Mouse (Mus musculus): Measurements from ENCODE around the gene Csf2rb2. TPM values are rescaled to one million over a fixed set of nuclear protein-coding genes. Genes with fewer than 3 reads are reported as not detected.
"Not testable (repeated sequence)": the region's sequence is repeated elsewhere in the genome, so short reads cannot be mapped to it uniquely, and the experiment has no call there.

Csf2rb2 gene
- total and polyA plus RNA-seq, 2 experiments from 2014 or later = 0.19 to 0.50 TPM

DNA sequence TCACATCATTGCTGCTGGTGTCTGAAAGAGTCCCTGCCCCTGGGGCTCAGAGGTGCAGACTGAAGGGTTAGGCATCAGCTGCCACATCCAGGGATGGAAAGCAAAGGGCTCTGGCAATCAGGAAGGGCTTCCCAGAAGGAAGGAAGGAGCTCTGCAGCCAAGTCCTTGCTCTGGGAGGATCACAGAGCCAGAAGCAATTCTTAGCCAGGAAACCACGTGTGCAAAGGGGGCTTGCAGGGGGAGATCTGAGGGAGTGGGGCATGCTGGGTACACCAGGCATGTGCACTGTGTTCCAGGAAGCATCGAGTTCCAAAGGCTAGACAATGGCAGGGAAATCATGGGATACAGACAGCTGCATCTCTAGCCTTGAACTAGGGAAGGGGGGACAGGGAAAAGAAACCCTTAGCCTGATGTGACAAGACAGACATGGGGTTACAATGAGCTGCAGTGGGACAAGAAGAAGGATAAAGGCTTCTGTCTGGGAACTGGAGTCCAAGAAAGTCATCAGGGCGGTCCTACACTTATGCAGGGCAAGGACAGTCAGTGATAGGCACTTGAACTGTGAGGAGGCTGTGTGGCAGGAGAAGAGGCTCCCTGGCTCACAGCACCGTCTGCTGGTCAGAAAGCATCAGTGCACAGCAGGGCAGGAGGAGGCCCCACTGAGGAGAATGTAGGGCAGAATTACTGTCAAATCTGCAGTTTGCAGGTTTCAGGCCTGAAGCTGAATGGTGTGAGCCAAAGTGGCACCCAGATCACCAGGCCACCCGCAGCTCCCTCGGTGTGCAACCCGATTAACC lies 34.3 kb upstream of the Csf2rb2 start:
- H3K4me1 ChIP-seq (ENCODE audit: control insufficient read depth, insufficient read depth); H3K9ac ChIP-seq (replicated peaks; ENCODE audit: low read depth, low read length); H3K36me3 ChIP-seq (replicated peaks; ENCODE audit: control insufficient read depth, insufficient read depth, low read length); H3K27me3 ChIP-seq (ENCODE audit: control insufficient read depth, insufficient read depth, low read length); H3K9me3 ChIP-seq (replicated peaks; ENCODE audit: control insufficient read depth, low read length); H3K4me3 ChIP-seq (ENCODE audit: low read depth, low read length); H3K4me2 ChIP-seq (ENCODE audit: low read depth, low read length): not testable (repeated sequence)
- peak; percentile 36 for DNase-seq (ENCODE audit: low spot score)
- TF ChIP-seq EP300 (IDR thresholded peaks at IDR 0.05; ENCODE audit: low read depth) = 0 out of 2 replicates have a peak, but pooled peaks have one; percentile 41
- peak; percentile 95 for TF ChIP-seq CTCF (IDR thresholded peaks at IDR 0.05; ENCODE audit: low read depth)
- H3K27ac ChIP-seq (ENCODE audit: low read depth) = peak overlapping the region; percentile 64
- 24% methylated on average over 7 of the region's 7 CpGs for WGBS
- ATAC-seq (ENCODE audit: insufficient read depth, low read depth) = peak; percentile 78

DNA sequence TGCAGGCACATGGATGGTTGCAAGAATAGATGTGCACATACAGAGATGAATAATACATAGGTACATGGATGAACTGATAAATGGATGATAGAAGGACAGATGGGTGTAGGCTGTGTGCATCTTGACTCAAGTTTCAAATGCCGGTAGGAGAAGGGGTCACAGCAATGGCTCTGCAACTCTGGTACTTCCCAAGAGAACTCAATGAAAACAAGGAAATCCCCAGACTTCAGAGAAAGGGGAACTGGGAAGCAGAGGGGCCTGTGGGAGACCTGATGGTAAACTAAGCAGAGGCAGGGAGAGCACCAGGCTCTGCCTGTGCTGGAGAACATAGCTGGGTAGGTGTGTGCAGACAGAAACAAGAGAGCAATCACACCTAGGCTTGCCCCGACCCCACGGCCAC lies 28.9 kb upstream of the Csf2rb2 start:
- Histone ChIP-seq H3K4me2 (ENCODE audit: low read depth, low read length) (no peak overlapping the region), H3K27ac (ENCODE audit: low read depth) (no peak overlapping the region), H3K9me3 (replicated peaks; ENCODE audit: control insufficient read depth, low read length) (no peaks in the 10 kb centered on the region), H3K4me3 (ENCODE audit: low read depth, low read length) (no peak overlapping the region), H3K4me1 (ENCODE audit: control insufficient read depth, insufficient read depth) (no peaks in the 10 kb centered on the region), H3K9ac (replicated peaks; ENCODE audit: low read depth, low read length) (no peak overlapping the region), H3K36me3 (replicated peaks; ENCODE audit: control insufficient read depth, insufficient read depth, low read length) (no peaks in the 10 kb centered on the region), H3K27me3 (ENCODE audit: control insufficient read depth, insufficient read depth, low read length) (no peaks in the 10 kb centered on the region)
- ATAC-seq (ENCODE audit: insufficient read depth, low read depth) = no peak
- TF ChIP-seq EP300 (IDR thresholded peaks at IDR 0.05; ENCODE audit: low read depth) (no peak), CTCF (IDR thresholded peaks at IDR 0.05; ENCODE audit: low read depth) (no peak)
- WGBS = 74% methylated on average over 3 of the region's 3 CpGs
- no peak for DNase-seq (ENCODE audit: low spot score)

DNA sequence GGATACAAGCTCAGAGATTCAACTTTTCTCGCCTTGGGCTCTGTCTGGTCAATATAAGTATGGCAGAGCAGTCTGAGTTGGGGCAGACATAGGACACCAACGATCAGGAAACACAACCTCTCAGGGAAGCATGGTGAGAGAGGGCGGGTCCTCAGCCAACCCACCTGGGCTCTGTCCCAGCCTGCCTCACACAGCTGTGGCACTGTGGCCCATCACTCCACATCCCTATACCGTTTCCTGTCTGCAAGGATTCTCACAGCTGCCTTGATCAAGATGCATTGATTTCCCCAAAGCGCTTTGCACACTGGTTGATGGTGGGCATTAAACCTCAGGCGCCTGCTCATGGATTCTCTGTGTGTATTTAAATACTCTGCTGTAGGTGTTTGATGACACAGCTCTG lies 27.5 kb upstream of the Csf2rb2 start:
- no peaks in the 10 kb centered on the region for H3K27me3 ChIP-seq (ENCODE audit: control insufficient read depth, insufficient read depth, low read length)
- no peak overlapping the region for H3K4me2 ChIP-seq (ENCODE audit: low read depth, low read length)
- H3K4me3 ChIP-seq (ENCODE audit: low read depth, low read length) = no peak overlapping the region
- no peak for ATAC-seq (ENCODE audit: insufficient read depth, low read depth)
- H3K9ac ChIP-seq (replicated peaks; ENCODE audit: low read depth, low read length) = no peak overlapping the region
- TF ChIP-seq CTCF (IDR thresholded peaks at IDR 0.05; ENCODE audit: low read depth) (no peak), EP300 (IDR thresholded peaks at IDR 0.05; ENCODE audit: low read depth) (no peak)
- H3K4me1 ChIP-seq (ENCODE audit: control insufficient read depth, insufficient read depth) = no peaks in the 10 kb centered on the region
- H3K27ac ChIP-seq (ENCODE audit: low read depth) = no peak overlapping the region
- no peaks in the 10 kb centered on the region for H3K9me3 ChIP-seq (replicated peaks; ENCODE audit: control insufficient read depth, low read length)
- 63% methylated on average over 6 of the region's 6 CpGs for WGBS
- no peak for DNase-seq (ENCODE audit: low spot score)
- no peaks in the 10 kb centered on the region for H3K36me3 ChIP-seq (replicated peaks; ENCODE audit: control insufficient read depth, insufficient read depth, low read length)

DNA sequence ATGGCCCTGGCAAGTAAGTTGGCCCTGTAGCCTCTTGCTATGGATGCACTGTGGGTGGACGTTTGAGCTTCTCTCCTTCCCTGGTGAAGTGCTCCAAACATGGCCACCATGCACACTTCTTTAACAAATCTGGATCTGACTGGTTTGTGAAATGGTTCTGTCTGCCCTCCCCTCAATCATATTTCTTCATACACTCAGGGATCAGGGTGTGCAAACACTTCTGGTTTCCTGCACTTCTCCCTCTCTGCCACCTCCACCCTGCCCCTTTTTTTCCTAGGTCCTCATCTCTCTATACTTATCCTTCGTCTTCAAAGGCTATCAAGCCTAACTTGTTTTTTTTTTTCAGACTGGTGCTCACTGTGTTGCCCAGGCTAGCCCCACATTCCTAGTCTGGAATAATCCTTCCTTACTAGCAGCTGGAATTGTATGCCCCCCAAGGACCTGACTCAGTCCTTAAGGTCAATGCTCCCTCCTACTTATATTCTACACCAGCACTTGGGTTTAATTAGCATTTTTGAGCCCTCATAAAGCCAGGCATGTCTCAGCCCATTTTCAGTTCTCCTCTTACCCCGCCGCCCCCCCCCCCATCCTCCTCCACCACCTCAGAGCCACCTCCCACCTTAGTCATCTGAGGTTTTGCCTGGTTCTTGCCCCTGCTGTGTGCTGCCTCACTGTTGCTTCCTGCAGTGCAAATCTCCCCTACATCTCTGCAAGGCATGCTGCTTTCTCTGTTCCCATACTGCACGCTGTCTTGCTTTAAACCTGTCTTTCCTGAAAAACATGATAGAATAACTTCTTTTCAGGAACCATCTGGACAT lies 26.2 kb upstream of the Csf2rb2 start:
- Histone ChIP-seq H3K9me3 (replicated peaks; ENCODE audit: control insufficient read depth, low read length) (no peaks in the 10 kb centered on the region), H3K27me3 (ENCODE audit: control insufficient read depth, insufficient read depth, low read length) (no peaks in the 10 kb centered on the region), H3K4me3 (ENCODE audit: low read depth, low read length) (no peak overlapping the region), H3K27ac (ENCODE audit: low read depth) (no peak overlapping the region), H3K4me1 (ENCODE audit: control insufficient read depth, insufficient read depth) (no peaks in the 10 kb centered on the region), H3K9ac (replicated peaks; ENCODE audit: low read depth, low read length) (no peak overlapping the region), H3K36me3 (replicated peaks; ENCODE audit: control insufficient read depth, insufficient read depth, low read length) (no peaks in the 10 kb centered on the region), H3K4me2 (ENCODE audit: low read depth, low read length) (no peak overlapping the region)
- DNase-seq (ENCODE audit: low spot score) (no peak), ATAC-seq (ENCODE audit: insufficient read depth, low read depth) (no peak)
- TF ChIP-seq EP300 (IDR thresholded peaks at IDR 0.05; ENCODE audit: low read depth) = no peak
- TF ChIP-seq CTCF (IDR thresholded peaks at IDR 0.05; ENCODE audit: low read depth) = no peak
- WGBS = 62% methylated on average over 5 of the region's 5 CpGs

DNA sequence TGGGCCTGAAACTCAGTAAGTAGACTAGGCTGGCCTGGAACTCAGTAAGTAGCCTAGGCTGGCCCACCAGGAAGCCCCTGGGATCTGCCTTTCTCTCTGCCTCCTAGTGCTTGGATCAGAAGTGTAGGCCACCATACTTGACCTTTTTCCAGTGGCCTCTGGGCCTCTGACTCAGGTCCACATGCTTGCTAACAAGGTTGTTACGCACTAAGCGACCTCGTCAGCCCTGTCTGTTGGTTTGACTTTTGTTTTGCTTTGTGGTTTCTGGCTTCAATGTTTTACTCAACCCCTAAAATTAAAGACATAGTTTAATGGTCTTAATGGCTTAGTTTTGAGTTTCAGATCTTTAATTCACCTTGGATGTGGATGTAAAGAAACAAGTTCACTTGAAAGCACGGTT lies 25.2 kb upstream of the Csf2rb2 start:
- ATAC-seq (ENCODE audit: insufficient read depth, low read depth) (no peak), DNase-seq (ENCODE audit: low spot score) (no peak)
- no peak for TF ChIP-seq CTCF (IDR thresholded peaks at IDR 0.05; ENCODE audit: low read depth)
- TF ChIP-seq EP300 (IDR thresholded peaks at IDR 0.05; ENCODE audit: low read depth) = no peak

DNA sequence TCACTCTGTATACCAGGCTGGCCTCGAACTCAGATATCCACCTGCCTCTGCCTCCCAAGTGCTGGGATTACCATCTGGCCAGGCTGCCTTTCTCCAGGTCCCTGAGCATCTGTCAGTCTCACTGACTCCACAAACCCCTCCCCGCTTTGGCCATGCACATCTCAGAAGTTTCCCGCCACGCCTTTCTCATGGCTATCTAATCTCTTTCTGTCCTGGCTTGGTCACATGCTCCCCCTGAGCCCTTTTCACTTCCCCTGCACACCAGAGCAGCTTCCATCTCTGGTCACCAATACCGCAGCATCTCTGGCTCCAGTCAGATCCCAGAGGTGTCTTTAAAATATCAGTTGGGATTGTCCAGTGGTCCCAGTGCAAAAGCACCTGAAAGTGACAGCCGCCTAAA lies 24.5 kb upstream of the Csf2rb2 start:
- not testable (repeated sequence) for H3K27ac ChIP-seq (ENCODE audit: low read depth); ATAC-seq (ENCODE audit: insufficient read depth, low read depth); H3K9ac ChIP-seq (replicated peaks; ENCODE audit: low read depth, low read length); H3K27me3 ChIP-seq (ENCODE audit: control insufficient read depth, insufficient read depth, low read length); H3K4me1 ChIP-seq (ENCODE audit: control insufficient read depth, insufficient read depth); H3K4me3 ChIP-seq (ENCODE audit: low read depth, low read length); H3K4me2 ChIP-seq (ENCODE audit: low read depth, low read length); DNase-seq (ENCODE audit: low spot score); H3K9me3 ChIP-seq (replicated peaks; ENCODE audit: control insufficient read depth, low read length); H3K36me3 ChIP-seq (replicated peaks; ENCODE audit: control insufficient read depth, insufficient read depth, low read length)
- 49% methylated on average over 6 of the region's 6 CpGs for WGBS

More for the DNA sequence above, 25.2 kb upstream of the Csf2rb2 start:
- WGBS = 87% methylated on average over 4 of the region's 4 CpGs
- Histone ChIP-seq H3K27ac (ENCODE audit: low read depth) (no peak overlapping the region), H3K27me3 (ENCODE audit: control insufficient read depth, insufficient read depth, low read length) (no peaks in the 10 kb centered on the region), H3K9ac (replicated peaks; ENCODE audit: low read depth, low read length) (no peak overlapping the region), H3K9me3 (replicated peaks; ENCODE audit: control insufficient read depth, low read length) (no peaks in the 10 kb centered on the region), H3K4me1 (ENCODE audit: control insufficient read depth, insufficient read depth) (no peaks in the 10 kb centered on the region), H3K4me2 (ENCODE audit: low read depth, low read length) (no peak overlapping the region), H3K4me3 (ENCODE audit: low read depth, low read length) (no peak overlapping the region), H3K36me3 (replicated peaks; ENCODE audit: control insufficient read depth, insufficient read depth, low read length) (no peaks in the 10 kb centered on the region)

All from heart, postnatal 0 days (tissue).